Comparison of ENCODE assay signal across 10 mouse cellular contexts in genomic region chr5:65175918-65176484, GRCm38 (mm10). TPM values are rescaled to one million over a fixed set of nuclear protein-coding genes. Genes with fewer than 3 reads are reported as not detected.
DNase-seq lines count a peak whose midpoint lies in the region; ATAC-seq and TF ChIP-seq lines count a peak whose summit lies in the region.
"Had no signal": no experiment of that assay in that cellular context is flagged by ENCODE, and none has a peak within 500 bp of the region (broad histone marks: within the 10 kb centered on the region; RNA-seq: fewer than 3 reads in every experiment).

No protein-coding gene starts in this region.

- 44% methylated on average over 13 of the region's 13 CpGs for WGBS in cerebellum, adult 2 months
- WGBS in limb, embryonic 13.5 days: 61% methylated on average over 13 of the region's 13 CpGs
- 73% methylated on average over 13 of the region's 13 CpGs for WGBS in limb, embryonic 10.5 days
- WGBS in intestine, embryonic 15.5 days: 60% methylated on average over 13 of the region's 13 CpGs
- 24% methylated on average over 13 of the region's 13 CpGs for WGBS in olfactory bulb, adult 2 months

- no peaks in the 10 kb centered on the region for H3K27me3 ChIP-seq in cerebellum, adult 2 months (ENCODE audit: control insufficient read depth, insufficient read depth, low read length)
- peaks cover 4% of the 10 kb centered on the region; the same call in 1 of the 2 replicates for H3K27me3 ChIP-seq in limb, embryonic 13.5 days
- no peaks in the 10 kb centered on the region for H3K27me3 ChIP-seq in limb, embryonic 10.5 days (ENCODE audit: low read depth, poor library complexity, severe bottlenecking)
- H3K27me3 ChIP-seq in intestine, embryonic 15.5 days (replicated peaks): no peaks in the 10 kb centered on the region

- H3K9me3 ChIP-seq in limb, embryonic 13.5 days: no peaks in the 10 kb centered on the region
- H3K9me3 ChIP-seq in limb, embryonic 10.5 days (replicated peaks): no peaks in the 10 kb centered on the region
- H3K9me3 ChIP-seq in intestine, embryonic 15.5 days: no peaks in the 10 kb centered on the region

- H3K27ac ChIP-seq in cerebellum, adult 2 months (ENCODE audit: insufficient read depth, low read length): no peak overlapping the region
- H3K27ac ChIP-seq in limb, embryonic 13.5 days: 0 out of 2 replicates have a peak overlapping the region, but pooled peaks have one; percentile 39
- H3K27ac ChIP-seq in limb, embryonic 10.5 days: no peak overlapping the region
- no peak overlapping the region for H3K27ac ChIP-seq in intestine, embryonic 15.5 days
- peak overlapping the region; percentile 89 for H3K27ac ChIP-seq in olfactory bulb, adult 2 months (ENCODE audit: insufficient read depth, low read depth, low read length)

- TF ChIP-seq POLR2A in cerebellum, adult 2 months (IDR thresholded peaks at IDR 0.05; ENCODE audit: borderline replicate concordance, insufficient read depth, low read length): no peak
- TF ChIP-seq POLR2A in olfactory bulb, adult 2 months (IDR thresholded peaks at IDR 0.05; ENCODE audit: insufficient read depth, low read depth, low read length): no peak

- peak overlapping the region; percentile 46 for H3K4me3 ChIP-seq in cerebellum, adult 2 months (replicated peaks; ENCODE audit: insufficient read depth, low read depth, low read length)
- no peak overlapping the region for H3K4me3 ChIP-seq in limb, embryonic 13.5 days
- no peak overlapping the region for H3K4me3 ChIP-seq in limb, embryonic 10.5 days
- H3K4me3 ChIP-seq in intestine, embryonic 15.5 days (replicated peaks): no peak overlapping the region
- peak overlapping the region; percentile 42 for H3K4me3 ChIP-seq in olfactory bulb, adult 2 months (ENCODE audit: insufficient read depth, low read depth, low read length)
- H3K4me3 ChIP-seq: megakaryocyte, embryonic 14.5 days had no signal

- DNase-seq in cerebellum, adult 2 months: peak in 1 of 2 experiments; percentile 35
- no peak for DNase-seq in cerebellum, adult 9-10 months
- DNase-seq in limb, embryonic 10.5 days (ENCODE audit: low spot score): no peak
- DNase-seq in kidney, adult 9 months: no peak
- DNase-seq in left cerebral cortex, postnatal 14 days (ENCODE audit: low spot score in 2 of 2): no peak
- DNase-seq: kidney, postnatal 14 days had no signal

- H3K36me3 ChIP-seq in limb, embryonic 13.5 days: no peaks in the 10 kb centered on the region
- no peaks in the 10 kb centered on the region for H3K36me3 ChIP-seq in limb, embryonic 10.5 days
- H3K36me3 ChIP-seq in intestine, embryonic 15.5 days: no peaks in the 10 kb centered on the region

- peaks cover 4% of the 10 kb centered on the region; the same call in 1 of the 2 replicates for H3K4me1 ChIP-seq in cerebellum, adult 2 months (ENCODE audit: control insufficient read depth, insufficient read depth, low read length)
- peaks cover 35% of the 10 kb centered on the region for H3K4me1 ChIP-seq in limb, embryonic 13.5 days
- H3K4me1 ChIP-seq in limb, embryonic 10.5 days: peaks cover 14% of the 10 kb centered on the region; the same call in 1 of the 2 replicates
- H3K4me1 ChIP-seq in intestine, embryonic 15.5 days (replicated peaks): peaks cover 2% of the 10 kb centered on the region; the same call in 1 of the 2 replicates
- peaks cover 14% of the 10 kb centered on the region for H3K4me1 ChIP-seq in olfactory bulb, adult 2 months (ENCODE audit: control insufficient read depth, insufficient read depth, low read length)
- H3K4me1 ChIP-seq: megakaryocyte, embryonic 14.5 days had no signal

- intact Hi-C loops in left cerebral cortex, postnatal 14 days (cut with DNase I): no loop called here

- peak overlapping the region; percentile 21; the same call in 1 of the 2 replicates for H3K4me2 ChIP-seq in limb, embryonic 13.5 days (replicated peaks)
- H3K4me2 ChIP-seq in intestine, embryonic 15.5 days (replicated peaks): peak overlapping the region; percentile 39

- TF ChIP-seq CTCF in cerebellum, adult 2 months (IDR thresholded peaks at IDR 0.05; ENCODE audit: borderline replicate concordance, insufficient read depth, low read depth, low read length): no peak
- no peak for TF ChIP-seq CTCF in olfactory bulb, adult 2 months (IDR thresholded peaks at IDR 0.05; ENCODE audit: insufficient read depth, low read depth, low read length)

- H3K9ac ChIP-seq in limb, embryonic 13.5 days: no peak overlapping the region
- H3K9ac ChIP-seq in intestine, embryonic 15.5 days: no peak overlapping the region

- no peak for ATAC-seq in limb, embryonic 13.5 days (ENCODE audit: low FRiP score, low read depth)
- no peak for ATAC-seq in intestine, embryonic 15.5 days

RNA-seq across cellular contexts. Expression of gene Wdr19, which starts 23.5 kb away (rescaled TPM):
- polyA plus RNA-seq in cerebellum, adult 2 months (2012; rRNA removed): 14.3 and 15.4 TPM in 2 replicates
- 11.0 and 11.3 TPM in 2 replicates for polyA plus RNA-seq in limb, embryonic 13.5 days (2015; fragmentation: Nextera tagmentation; extraction: Ambion mirVana)
- polyA plus RNA-seq in limb, embryonic 10.5 days (2016; fragmentation: Nextera tagmentation; extraction: Ambion mirVana): 7.3 and 11.0 TPM in 2 replicates
- polyA plus RNA-seq in intestine, embryonic 15.5 days (2015; fragmentation: Nextera tagmentation; extraction: Ambion mirVana): 4.8 and 4.9 TPM in 2 replicates
- polyA plus RNA-seq in olfactory bulb, adult 2 months (2012; ENCODE audit: insufficient read depth, insufficient read length, low replicate concordance, missing spikeins): not detected in 2 replicates
- total RNA-seq in left cerebral cortex, postnatal 14 days (2021): 10 to 100 TPM; 19.7 to 20.1 TPM

Comparison
In these comparisons a context has a peak if more than half of its experiments do, and no peak if none do; other contexts are left out.
1. H3K27ac ChIP-seq: peak in limb, embryonic 13.5 days (single experiment) and olfactory bulb, adult 2 months (single experiment); none in cerebellum, adult 2 months (single experiment), limb, embryonic 10.5 days (single experiment) and intestine, embryonic 15.5 days (single experiment).
2. H3K4me3 ChIP-seq: peak in cerebellum, adult 2 months (single experiment) and olfactory bulb, adult 2 months (single experiment); none in limb, embryonic 13.5 days (single experiment), limb, embryonic 10.5 days (single experiment) and intestine, embryonic 15.5 days (single experiment).